29 mouse cellular contexts compared by ENCODE assay signal in genomic region chr5:32177737-32178136, GRCm38 (mm10). TPM values are rescaled to one million over a fixed set of nuclear protein-coding genes. Genes with fewer than 3 reads are reported as not detected.
"Had no signal": no experiment of that assay in that cellular context is flagged by ENCODE, and none has a peak within 500 bp of the region (broad histone marks: within the 10 kb centered on the region; RNA-seq: fewer than 3 reads in every experiment).

No protein-coding gene starts in this region.

- H3K4me1 ChIP-seq: heart, embryonic 15.5 days; limb, embryonic 13.5 days; limb, embryonic 15.5 days; liver, embryonic 12.5 days had no signal

- H3K9me3 ChIP-seq: heart, embryonic 13.5 days; heart, embryonic 15.5 days; intestine, embryonic 15.5 days; limb, embryonic 13.5 days; limb, embryonic 15.5 days; liver, embryonic 12.5 days had no signal

- H3K4me2 ChIP-seq: heart, embryonic 11.5 days; heart, embryonic 13.5 days; heart, embryonic 15.5 days; hindbrain, embryonic 14.5 days; intestine, embryonic 15.5 days; limb, embryonic 13.5 days; limb, embryonic 15.5 days; liver, embryonic 12.5 days had no signal

- H3K36me3 ChIP-seq: heart, embryonic 13.5 days; heart, embryonic 15.5 days; intestine, embryonic 15.5 days; limb, embryonic 13.5 days; limb, embryonic 15.5 days; liver, embryonic 12.5 days had no signal

- ATAC-seq: hindbrain, embryonic 16.5 days; inflammation-experienced regulatory T-cells, adult 6 months; intestine, embryonic 15.5 days; intestine, postnatal 0 days; liver, embryonic 12.5 days had no signal

- H3K27ac ChIP-seq: heart, adult 2 months; heart, embryonic 13.5 days; heart, embryonic 15.5 days; hindbrain, embryonic 14.5 days; intestine, embryonic 15.5 days; layer of hippocampus, adult 2 months; limb, embryonic 13.5 days; limb, embryonic 15.5 days; liver, embryonic 12.5 days had no signal

- H3K4me3 ChIP-seq: heart, adult 2 months; heart, embryonic 13.5 days; heart, embryonic 15.5 days; intestine, embryonic 15.5 days; layer of hippocampus, adult 2 months; limb, embryonic 13.5 days; limb, embryonic 15.5 days; liver, embryonic 12.5 days had no signal

- H3K9ac ChIP-seq: heart, embryonic 13.5 days; heart, embryonic 15.5 days; hindbrain, embryonic 14.5 days; intestine, embryonic 15.5 days; limb, embryonic 13.5 days; limb, embryonic 15.5 days; liver, embryonic 12.5 days had no signal

- H3K27me3 ChIP-seq: heart, embryonic 13.5 days; heart, embryonic 15.5 days; intestine, embryonic 15.5 days; limb, embryonic 13.5 days; limb, embryonic 15.5 days had no signal

- DNase-seq: gastrocnemius, postnatal 14 days; gastrocnemius, postnatal 36 days; heart, adult 11 months; heart, adult 2 months; heart, postnatal 14 days; heart, postnatal 36 days; kidney, adult 18-20 months; kidney, adult 8-10 months; kidney, postnatal 10 days; kidney, postnatal 25 days; kidney, postnatal 4 days; layer of hippocampus, postnatal 36 days; left cerebral cortex, postnatal 4 days had no signal

RNA-seq across cellular contexts. Expression of gene Plb1, which starts 54.8 kb away (rescaled TPM):
- total RNA-seq: hematopoietic stem cell, adult 5-6 weeks had no signal
- polyA plus RNA-seq: hindbrain, embryonic 11.5 days; hindbrain, embryonic 14.5 days; inflammation-experienced regulatory T-cells, adult 6 months; kidney, embryonic 14.5 days; limb, embryonic 11.5 days; liver, embryonic 12.5 days had no signal
